Mouse (Mus musculus): ENCODE results near the gene Flvcr1. TPM values are rescaled to one million over a fixed set of nuclear protein-coding genes. Genes with fewer than 3 reads are reported as not detected.
A peak's percentile ranks its signal among the peaks of the same experiment; 100 is the strongest.

The Flvcr1 gene
- polyA plus RNA-seq (2012; fragmentation: generic; extraction: Trizol) = 7.0 TPM
- long read RNA-seq, experiment 1 = 0 reads
- long read RNA-seq, experiment 2, full-length matches to known transcripts = 10 of 15 reads
- long read RNA-seq, experiment 2, partial matches to known transcripts = 1 of 15 reads
- long read RNA-seq, experiment 2, other reads (novel, unspliced or antisense) = 4 of 15 reads

DNA sequence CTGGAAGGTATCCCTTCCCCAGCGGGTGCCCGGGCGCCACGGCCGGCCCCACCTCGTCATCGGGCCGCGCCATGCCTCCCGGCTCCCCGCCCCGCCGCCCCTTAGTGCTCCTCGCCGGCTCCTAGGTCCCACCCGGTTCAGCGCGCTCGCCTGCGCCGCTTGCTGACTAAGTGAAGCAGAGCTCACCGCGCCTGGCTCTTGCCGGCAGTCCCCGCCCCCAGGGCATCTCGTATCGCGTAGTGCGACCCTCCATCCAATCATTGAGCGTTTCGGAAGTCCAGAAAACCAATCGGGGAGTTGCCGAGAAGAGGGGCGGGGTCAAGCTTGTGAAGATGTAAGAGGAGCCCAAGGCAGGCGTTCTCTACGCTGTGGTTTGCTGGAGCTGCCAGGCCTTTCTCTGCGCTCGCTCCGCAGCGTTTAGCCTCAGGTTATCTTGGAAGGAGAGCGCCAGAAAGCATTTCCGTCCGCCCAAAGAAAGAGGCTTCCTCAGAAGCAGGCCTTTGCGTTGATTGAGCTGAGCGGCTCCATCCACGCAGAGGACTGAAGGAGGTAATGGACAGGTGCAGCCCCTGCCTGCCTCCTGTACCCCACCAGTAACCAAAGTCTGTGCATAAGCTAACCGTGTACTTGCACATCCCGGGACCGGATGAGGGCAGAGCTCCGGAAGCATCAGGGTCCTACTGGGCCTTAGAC, at the start of gene Flvcr1:
TSS of gene Flvcr1 (minus strand) at position 138 of the 693 bp plus-strand sequence.
- H3K27me3 ChIP-seq (ENCODE audit: control insufficient read depth, insufficient read depth, insufficient read length) = no peaks in the 10 kb centered on the region
- H3K4me3 ChIP-seq (ENCODE audit: insufficient read depth, poor library complexity, severe bottlenecking) = peak within 1 kb of the TSS; percentile 74
- peaks cover 8% of the 10 kb centered on the region for H3K36me3 ChIP-seq (ENCODE audit: control insufficient read depth, insufficient read depth)
- H3ac ChIP-seq (ENCODE audit: control insufficient read depth, insufficient read length, low read depth) = peak within 1 kb of the TSS; percentile 81
- TF ChIP-seq CEBPB (IDR thresholded peaks at IDR 0.05; ENCODE audit: low read depth) (no peak), CTCF (IDR thresholded peaks at IDR 0.05; ENCODE audit: control insufficient read depth, insufficient read depth, insufficient read length) (peak; percentile 1)
- H3K79me2 ChIP-seq (ENCODE audit: control insufficient read depth, insufficient read depth) = peaks cover 43% of the 10 kb centered on the region
- peaks cover 23% of the 10 kb centered on the region for H3K79me3 ChIP-seq (ENCODE audit: low read depth)

DNA sequence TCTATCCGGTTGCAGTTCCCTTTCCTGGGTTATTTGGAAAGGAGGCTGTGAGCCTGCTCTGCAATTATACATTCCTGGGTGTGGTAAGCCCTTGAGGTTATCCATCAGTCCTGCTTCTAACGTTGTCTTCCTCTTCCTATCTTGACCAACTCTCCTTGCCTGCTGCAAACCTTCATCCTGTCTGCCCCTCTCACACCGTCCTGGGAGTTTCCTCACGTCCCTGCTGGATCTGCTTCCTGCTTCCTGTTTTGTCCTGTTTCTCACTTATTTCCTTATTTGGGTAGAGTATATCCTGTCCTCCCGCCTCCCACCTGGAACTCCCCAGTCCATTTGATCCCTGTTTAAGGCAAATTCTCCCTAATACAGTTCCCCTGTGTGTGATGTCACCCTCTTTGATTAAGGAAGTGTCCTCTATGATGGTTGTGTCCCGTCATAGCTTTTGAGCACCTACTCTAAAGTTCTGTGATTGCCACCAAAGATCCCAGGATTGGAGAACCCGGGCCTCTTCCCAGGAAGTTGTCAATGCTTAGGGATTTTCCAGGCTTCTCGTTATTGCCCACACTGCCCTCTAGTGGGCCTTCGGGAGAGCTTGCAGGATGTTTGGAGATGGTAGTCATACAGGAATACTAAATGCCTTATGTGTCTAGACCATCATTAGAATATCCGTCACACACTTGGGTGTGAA, 49.4 kb upstream of the Flvcr1 start:
- Histone ChIP-seq H3K4me3 (ENCODE audit: insufficient read depth, poor library complexity, severe bottlenecking) (no peak overlapping the region), H3K36me3 (ENCODE audit: control insufficient read depth, insufficient read depth) (peaks cover 94% of the 10 kb centered on the region)
- TF ChIP-seq USF1 (IDR thresholded peaks at IDR 0.05; ENCODE audit: low read depth) = no peak
- TF ChIP-seq CTCF (IDR thresholded peaks at IDR 0.05; ENCODE audit: control insufficient read depth, insufficient read depth, insufficient read length) = peak; percentile 13

DNA sequence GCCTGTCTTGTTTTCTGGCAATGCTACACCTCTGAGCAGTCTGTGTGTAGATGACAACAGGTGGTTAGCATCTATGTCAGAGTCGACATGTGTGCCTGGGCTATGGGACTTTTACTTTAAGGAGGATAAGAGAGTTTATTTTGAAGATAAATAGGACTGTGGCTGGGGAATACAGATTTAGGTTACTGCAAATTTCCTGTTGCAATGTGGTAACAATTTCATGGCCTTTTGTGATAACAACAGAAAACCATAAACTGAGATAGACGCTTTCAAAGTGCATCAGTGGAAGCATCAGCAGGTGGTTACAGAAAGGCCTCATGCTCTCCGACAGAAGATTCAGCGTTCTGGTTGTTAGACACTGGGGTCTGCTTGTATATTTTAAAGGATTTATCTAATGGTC, 47.5 kb upstream of the Flvcr1 start:
- Histone ChIP-seq H3K27me3 (ENCODE audit: control insufficient read depth, insufficient read depth, insufficient read length) (no peaks in the 10 kb centered on the region), H3K79me3 (ENCODE audit: low read depth) (peaks cover 7% of the 10 kb centered on the region), H3K36me3 (ENCODE audit: control insufficient read depth, insufficient read depth) (peaks cover 94% of the 10 kb centered on the region), H3K4me3 (ENCODE audit: insufficient read depth, poor library complexity, severe bottlenecking) (no peak overlapping the region), H3K79me2 (ENCODE audit: control insufficient read depth, insufficient read depth) (peaks cover 34% of the 10 kb centered on the region), H3ac (ENCODE audit: control insufficient read depth, insufficient read length, low read depth) (no peak overlapping the region)
- TF ChIP-seq MYOD1 (IDR thresholded peaks at IDR 0.05; ENCODE audit: control insufficient read depth, insufficient read length, low read depth) (no peak), CEBPB (IDR thresholded peaks at IDR 0.05; ENCODE audit: low read depth) (no peak), MAX (IDR thresholded peaks at IDR 0.05) (no peak), CTCF (IDR thresholded peaks at IDR 0.05; ENCODE audit: control insufficient read depth, insufficient read depth, insufficient read length) (no peak), USF1 (IDR thresholded peaks at IDR 0.05; ENCODE audit: low read depth) (no peak), MYOG (IDR thresholded peaks at IDR 0.05; ENCODE audit: control insufficient read depth, extremely low read depth, insufficient read length) (no peak), FOSL1 (IDR thresholded peaks at IDR 0.05; ENCODE audit: insufficient read depth, low read length, poor library complexity, severe bottlenecking) (no peak)

More for the DNA sequence above, 49.4 kb upstream of the Flvcr1 start:
- Histone ChIP-seq H3K79me3 (ENCODE audit: low read depth) (peaks cover 3% of the 10 kb centered on the region), H3K79me2 (ENCODE audit: control insufficient read depth, insufficient read depth) (peaks cover 23% of the 10 kb centered on the region), H3K27me3 (ENCODE audit: control insufficient read depth, insufficient read depth, insufficient read length) (no peaks in the 10 kb centered on the region), H3ac (ENCODE audit: control insufficient read depth, insufficient read length, low read depth) (no peak overlapping the region)

DNA sequence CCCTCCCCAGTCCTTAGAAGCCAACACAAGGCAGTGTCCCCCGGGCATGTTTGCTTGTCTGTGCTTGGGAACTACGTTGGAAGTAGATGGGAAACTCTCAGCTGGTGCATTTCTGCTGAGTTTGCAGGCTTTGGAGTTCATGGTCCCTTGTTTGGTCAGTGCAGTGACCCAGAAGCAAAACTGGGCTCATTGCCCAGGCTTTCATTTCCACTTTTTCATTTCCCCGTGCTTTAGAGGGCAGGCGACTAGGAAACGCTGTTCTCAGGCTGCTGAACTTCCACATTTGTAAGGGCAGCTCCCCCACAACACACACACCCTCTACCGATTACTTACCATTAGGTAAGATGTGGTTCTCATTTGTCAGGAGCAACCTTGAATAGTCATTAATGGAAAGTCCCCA, 47.0 kb upstream of the Flvcr1 start:
- H3K79me2 ChIP-seq (ENCODE audit: control insufficient read depth, insufficient read depth) = peaks cover 37% of the 10 kb centered on the region
- H3K36me3 ChIP-seq (ENCODE audit: control insufficient read depth, insufficient read depth) = peaks cover 94% of the 10 kb centered on the region
- H3K4me3 ChIP-seq (ENCODE audit: insufficient read depth, poor library complexity, severe bottlenecking) = no peak overlapping the region
- H3K27me3 ChIP-seq (ENCODE audit: control insufficient read depth, insufficient read depth, insufficient read length) = no peaks in the 10 kb centered on the region
- no peak overlapping the region for H3ac ChIP-seq (ENCODE audit: control insufficient read depth, insufficient read length, low read depth)
- TF ChIP-seq USF1 (IDR thresholded peaks at IDR 0.05; ENCODE audit: low read depth) = no peak
- H3K79me3 ChIP-seq (ENCODE audit: low read depth) = peaks cover 11% of the 10 kb centered on the region

DNA sequence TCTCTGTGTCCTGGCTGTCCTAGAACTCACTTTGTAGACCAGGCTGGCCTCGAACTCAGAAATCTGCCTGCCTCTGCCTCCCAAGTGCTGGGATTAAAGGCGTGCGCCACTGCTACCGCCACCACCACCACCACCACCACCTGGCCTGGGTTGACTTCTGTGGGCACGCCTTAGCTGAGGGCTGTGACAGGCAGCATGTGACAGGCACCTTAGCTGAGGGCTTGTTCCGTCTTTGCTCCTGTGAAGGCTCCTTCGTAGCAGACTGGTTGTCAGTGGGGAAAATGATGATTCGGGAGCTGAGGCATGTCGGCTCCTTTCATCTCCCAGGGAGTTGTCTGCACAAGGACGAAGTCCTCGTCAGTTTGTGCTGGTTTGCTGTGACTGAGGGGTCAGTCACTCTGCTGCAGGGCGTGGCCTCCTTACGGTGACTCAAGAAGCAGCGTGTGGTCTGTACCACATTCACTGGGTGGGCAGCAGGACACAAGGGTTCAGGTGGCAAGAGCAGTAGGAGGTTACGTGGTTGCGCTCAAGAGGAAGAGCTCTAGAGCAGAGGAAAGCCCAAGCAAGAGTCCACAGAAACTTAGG, 46.5 kb upstream of the Flvcr1 start:
- H3K4me3 ChIP-seq (ENCODE audit: insufficient read depth, poor library complexity, severe bottlenecking) = no peak overlapping the region
- peaks cover 35% of the 10 kb centered on the region for H3K79me2 ChIP-seq (ENCODE audit: control insufficient read depth, insufficient read depth)
- H3K27me3 ChIP-seq (ENCODE audit: control insufficient read depth, insufficient read depth, insufficient read length) = no peaks in the 10 kb centered on the region
- TF ChIP-seq MYOD1 (IDR thresholded peaks at IDR 0.05; ENCODE audit: control insufficient read depth, insufficient read length, low read depth) (no peak), FOSL1 (IDR thresholded peaks at IDR 0.05; ENCODE audit: insufficient read depth, low read length, poor library complexity, severe bottlenecking) (no peak), CEBPB (IDR thresholded peaks at IDR 0.05; ENCODE audit: low read depth) (no peak), MAX (IDR thresholded peaks at IDR 0.05) (no peak), CTCF (IDR thresholded peaks at IDR 0.05; ENCODE audit: control insufficient read depth, insufficient read depth, insufficient read length) (no peak), MYOG (IDR thresholded peaks at IDR 0.05; ENCODE audit: control insufficient read depth, extremely low read depth, insufficient read length) (no peak), USF1 (IDR thresholded peaks at IDR 0.05; ENCODE audit: low read depth) (no peak)
- H3K79me3 ChIP-seq (ENCODE audit: low read depth) = peaks cover 14% of the 10 kb centered on the region
- H3K36me3 ChIP-seq (ENCODE audit: control insufficient read depth, insufficient read depth) = peaks cover 92% of the 10 kb centered on the region
- H3ac ChIP-seq (ENCODE audit: control insufficient read depth, insufficient read length, low read depth) = no peak overlapping the region

DNA sequence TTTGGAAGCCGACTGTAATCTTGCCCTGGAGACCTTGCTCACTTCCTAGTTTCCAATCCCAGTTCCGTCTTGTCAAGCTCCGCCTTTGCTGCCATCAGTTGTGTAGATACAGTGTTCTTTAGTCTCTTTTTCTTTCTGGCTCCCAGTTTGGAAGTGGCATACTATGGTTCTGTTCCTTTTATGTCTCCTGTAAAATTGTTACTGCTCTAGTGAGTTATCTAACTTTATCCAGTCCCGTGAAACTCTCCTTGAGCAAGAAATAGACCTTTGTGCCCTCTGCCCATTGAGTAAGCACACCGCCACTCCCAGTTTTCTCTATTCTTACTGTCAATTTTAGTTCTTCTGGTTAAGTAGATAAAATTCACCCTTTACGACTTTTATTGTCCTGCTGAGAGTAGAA, 45.7 kb upstream of the Flvcr1 start:
- Histone ChIP-seq H3K79me2 (ENCODE audit: control insufficient read depth, insufficient read depth) (peaks cover 35% of the 10 kb centered on the region), H3K4me3 (ENCODE audit: insufficient read depth, poor library complexity, severe bottlenecking) (no peak overlapping the region), H3K36me3 (ENCODE audit: control insufficient read depth, insufficient read depth) (peaks cover 89% of the 10 kb centered on the region), H3K79me3 (ENCODE audit: low read depth) (peaks cover 19% of the 10 kb centered on the region), H3K27me3 (ENCODE audit: control insufficient read depth, insufficient read depth, insufficient read length) (no peaks in the 10 kb centered on the region), H3ac (ENCODE audit: control insufficient read depth, insufficient read length, low read depth) (no peak overlapping the region)
- no peak for TF ChIP-seq CEBPB (IDR thresholded peaks at IDR 0.05; ENCODE audit: low read depth)
- no peak for TF ChIP-seq MAX (IDR thresholded peaks at IDR 0.05)
- TF ChIP-seq FOSL1 (IDR thresholded peaks at IDR 0.05; ENCODE audit: insufficient read depth, low read length, poor library complexity, severe bottlenecking) = no peak
- no peak for TF ChIP-seq MYOD1 (IDR thresholded peaks at IDR 0.05; ENCODE audit: control insufficient read depth, insufficient read length, low read depth)
- TF ChIP-seq CTCF (IDR thresholded peaks at IDR 0.05; ENCODE audit: control insufficient read depth, insufficient read depth, insufficient read length) = no peak
- no peak for TF ChIP-seq MYOG (IDR thresholded peaks at IDR 0.05; ENCODE audit: control insufficient read depth, extremely low read depth, insufficient read length)
- TF ChIP-seq USF1 (IDR thresholded peaks at IDR 0.05; ENCODE audit: low read depth) = no peak
